Mouse (Mus musculus): ENCODE measurements around the gene Psma6.
"Not testable (repeated sequence)": the region's sequence is repeated elsewhere in the genome, so short reads cannot be mapped to it uniquely, and the experiment has no call there.

Psma6 gene

GRCm38 (mm10) chr12:55392733-55393577 is 8.9 kb downstream of the Psma6 start:
- no peak for DNase-seq (ENCODE audit: low spot score in 2 of 2)

- DNase-seq (ENCODE audit: low spot score in 2 of 2) = not testable (repeated sequence)
Observed at GRCm38 (mm10) chr12:55395601-55396000, 11.6 kb downstream of the Psma6 start.

- DNase-seq (ENCODE audit: low spot score in 2 of 2) = no peak
Observed at GRCm38 (mm10) chr12:55396536-55396935, 12.5 kb downstream of the Psma6 start.

- DNase-seq (ENCODE audit: low spot score in 2 of 2) = no peak
Observed at GRCm38 (mm10) chr12:55397544-55398239, 13.7 kb downstream of the Psma6 start.

- peak; percentile 95 for DNase-seq (ENCODE audit: low spot score in 2 of 2)
Observed at GRCm38 (mm10) chr12:55398240-55399127, 14.5 kb downstream of the Psma6 start.

GRCm38 (mm10) chr12:55399128-55399677 is 15.2 kb downstream of the Psma6 start:
- DNase-seq (ENCODE audit: low spot score in 2 of 2) = no peak

GRCm38 (mm10) chr12:55407888-55408287 is 23.9 kb downstream of the Psma6 start:
- no peak for DNase-seq (ENCODE audit: low spot score in 2 of 2)

GRCm38 (mm10) chr12:55415255-55415654 is 31.2 kb downstream of the Psma6 start:
- no peak for DNase-seq (ENCODE audit: low spot score in 2 of 2)

GRCm38 (mm10) chr12:55415762-55416161 is 31.7 kb downstream of the Psma6 start:
- DNase-seq (ENCODE audit: low spot score in 2 of 2) = no peak

- no peak for DNase-seq (ENCODE audit: low spot score in 2 of 2)
Observed at GRCm38 (mm10) chr12:55420220-55420619, 36.2 kb downstream of the Psma6 start.

- DNase-seq (ENCODE audit: low spot score in 2 of 2) = peak; percentile 60 to 62
Observed at GRCm38 (mm10) chr12:55422057-55422456, 38.0 kb downstream of the Psma6 start.

- no peak for DNase-seq (ENCODE audit: low spot score in 2 of 2)
Observed at GRCm38 (mm10) chr12:55426300-55426699, 42.3 kb downstream of the Psma6 start.

GRCm38 (mm10) chr12:55429201-55429600 is 45.2 kb downstream of the Psma6 start:
- no peak for DNase-seq (ENCODE audit: low spot score in 2 of 2)

- no peak for DNase-seq (ENCODE audit: low spot score in 2 of 2)
Observed at GRCm38 (mm10) chr12:55429956-55430355, 45.9 kb downstream of the Psma6 start.

GRCm38 (mm10) chr12:55432284-55432919 is 48.4 kb downstream of the Psma6 start:
- DNase-seq (ENCODE audit: low spot score in 2 of 2) = no peak

GRCm38 (mm10) chr12:55432920-55433284 is 48.9 kb downstream of the Psma6 start:
- no peak for DNase-seq (ENCODE audit: low spot score in 2 of 2)

GRCm38 (mm10) chr12:55433802-55434435 is 49.9 kb downstream of the Psma6 start:
- DNase-seq (ENCODE audit: low spot score in 2 of 2) = peak in 1 of 2 experiments; percentile 46

GRCm38 (mm10) chr12:55435080-55435479 is 51.1 kb downstream of the Psma6 start:
- no peak for DNase-seq (ENCODE audit: low spot score in 2 of 2)

- DNase-seq (ENCODE audit: low spot score in 2 of 2) = no peak
Observed at GRCm38 (mm10) chr12:55437122-55437826, 53.3 kb downstream of the Psma6 start.

- DNase-seq (ENCODE audit: low spot score in 2 of 2) = no peak
Observed at GRCm38 (mm10) chr12:55438058-55438457, 54.0 kb downstream of the Psma6 start.
